Mouse (Mus musculus) hindbrain, postnatal 0 days (tissue): ENCODE measurements around the gene Ubox5. TPM values are rescaled to one million over a fixed set of nuclear protein-coding genes. Genes with fewer than 3 reads are reported as not detected.
"Not testable (repeated sequence)": the region's sequence is repeated elsewhere in the genome, so short reads cannot be mapped to it uniquely, and the experiment has no call there.

ENCODE experiments used
- ATAC-seq: fragments of 200-750 bp; cut with Nextera tagmentation; 2 replicates; pipeline ENCODE4 v1.8.0; 2017; ENCODE audit warnings: mild to moderate bottlenecking, moderate TSS enrichment, moderate library complexity
- DNase-seq: peaks from one replicate; pipeline ENCODE4 v3.0.0-alpha.2; 2015; ENCODE audit warnings: low spot score
- H3K27ac ChIP-seq: fragments of 300-500 bp; sonication (generic); 2 replicates; pipeline ENCODE4 v1.5.1; 2014; ENCODE audit warnings: mild to moderate bottlenecking
- H3K27me3 ChIP-seq: fragments of 300-500 bp; sonication (generic); 2 replicates; pipeline ENCODE4 v1.6.1; 2014; ENCODE audit warnings: low read length, mixed read lengths; ENCODE audit not compliant: insufficient read depth
- H3K36me3 ChIP-seq: fragments of 300-500 bp; sonication (generic); 2 replicates; pipeline ENCODE4 v1.6.1; 2014; ENCODE audit warnings: low read length, mixed read lengths; ENCODE audit not compliant: insufficient read depth
- H3K4me1 ChIP-seq: fragments of 300-500 bp; sonication (generic); 2 replicates; pipeline ENCODE4 v1.6.1; 2014; ENCODE audit warnings: antibody characterized with exemption, low read length, mixed read lengths; ENCODE audit not compliant: insufficient read depth
- H3K4me2 ChIP-seq: fragments of 300-500 bp; sonication (generic); 2 replicates; pipeline ENCODE4 v1.6.1; 2014; ENCODE audit warnings: low read depth, mild to moderate bottlenecking, low read length, moderate library complexity, mixed read lengths
- H3K4me3 ChIP-seq: fragments of 300-500 bp; sonication (generic); 2 replicates; pipeline ENCODE4 v1.5.1; 2014; ENCODE audit warnings: low read length
- H3K9ac ChIP-seq: fragments of 300-500 bp; sonication (generic); replicated peaks from 2 replicates; pipeline ENCODE4 v1.6.1; 2014; ENCODE audit warnings: mild to moderate bottlenecking, low read length, moderate library complexity, mixed read lengths
- H3K9me3 ChIP-seq: fragments of 300-500 bp; sonication (generic); 2 replicates; pipeline ENCODE4 v1.6.1; 2016; ENCODE audit warnings: low read length, mixed read lengths
- CTCF ChIP-seq: IDR thresholded peaks from 2 replicates; pipeline ENCODE4 v1.5.1; 2016; ENCODE audit warnings: antibody characterized with exemption, control low read depth, low read depth
- WGBS: fragments of 180-500 bp; shearing (Covaris S2); extraction: QIAGEN DNeasy Blood & Tissue Kit; methylation state at CpG from one replicate; pipeline ENCODE4 v1.1.7; 2014; 5-methylcytosine and 5-hydroxymethylcytosine counted together
- polyA plus RNA-seq: library from polyadenylated mRNA; unstranded; fragments of >200 nt; fragmentation: Nextera tagmentation; extraction: Ambion mirVana; gene quantifications from 2 replicates; pipeline ENCODE4 v1.2.1, GENCODE M21; 2015
- total RNA-seq: library from RNA; depleted of rRNA; stranded (reverse); fragments of >200 nt; gene quantifications from 2 replicates; pipeline ENCODE4 v1.2.3, GENCODE M21; 2014

Ubox5 gene
- total and polyA plus RNA-seq, 2 experiments from 2014 or later: 5.9 to 6.8 TPM

DNA sequence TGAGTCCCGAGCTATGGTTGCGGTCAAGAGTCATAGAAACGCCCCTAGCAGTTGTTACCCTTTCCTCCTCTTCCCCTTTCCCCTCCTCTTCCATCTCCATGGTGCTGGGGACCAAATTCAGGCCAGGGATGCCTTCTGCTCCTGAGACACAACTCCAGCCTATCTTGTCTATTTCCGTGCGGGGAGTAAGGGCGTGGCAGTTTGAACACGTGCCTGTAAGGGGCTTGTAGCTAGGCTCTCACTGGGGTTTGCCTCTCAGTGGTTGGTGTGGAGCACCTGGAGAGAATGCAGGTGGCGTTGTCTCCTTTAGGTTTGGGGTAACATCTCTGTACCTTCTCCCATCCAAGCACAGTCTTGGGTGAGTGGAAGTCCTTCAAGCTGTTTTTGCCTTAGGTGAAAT is 50.0 kb downstream of the Ubox5 start:
- H3K4me3 ChIP-seq: no peak overlapping the region
- H3K9ac ChIP-seq: no peak overlapping the region
- peaks cover 54% of the 10 kb centered on the region for H3K27me3 ChIP-seq
- WGBS: 5% methylated on average over 8 of the region's 8 CpGs
- no peak for TF ChIP-seq CTCF
- DNase-seq: no peak
- H3K9me3 ChIP-seq: no peaks in the 10 kb centered on the region
- no peak overlapping the region for H3K27ac ChIP-seq
- H3K4me2 ChIP-seq: no peak overlapping the region
- ATAC-seq: no peak
- H3K4me1 ChIP-seq: peaks cover 13% of the 10 kb centered on the region
- no peaks in the 10 kb centered on the region for H3K36me3 ChIP-seq

DNA sequence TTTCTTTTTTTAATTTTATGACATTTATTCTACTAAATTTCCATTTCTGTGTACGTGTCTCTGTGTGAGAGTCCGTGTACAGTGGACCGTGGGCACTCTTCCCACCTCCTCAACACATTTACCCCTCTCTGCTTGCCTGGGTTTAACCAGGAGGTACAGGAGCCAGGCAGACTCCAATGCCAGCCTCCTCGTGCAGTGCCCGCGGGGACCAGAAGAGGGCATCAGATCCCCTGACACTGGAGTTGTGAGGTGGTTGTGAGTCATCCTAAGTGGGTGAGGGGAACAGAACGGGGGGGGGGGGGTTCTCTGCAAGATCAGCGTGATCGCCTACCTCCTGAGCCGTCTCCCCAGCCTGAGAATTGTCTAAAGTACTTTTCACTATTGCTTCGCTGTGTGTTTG is 51.7 kb downstream of the Ubox5 start:
- H3K4me2 ChIP-seq: no peak overlapping the region
- no peak overlapping the region for H3K4me3 ChIP-seq
- WGBS: 4% methylated on average over 11 of the region's 11 CpGs
- DNase-seq (peak; percentile 28), ATAC-seq (no peak)
- H3K36me3 ChIP-seq: no peaks in the 10 kb centered on the region
- peak; percentile 65 for TF ChIP-seq CTCF
- H3K9ac ChIP-seq: no peak overlapping the region
- H3K9me3 ChIP-seq: no peaks in the 10 kb centered on the region
- no peak overlapping the region for H3K27ac ChIP-seq
- peaks cover 13% of the 10 kb centered on the region for H3K4me1 ChIP-seq
- peaks cover 54% of the 10 kb centered on the region for H3K27me3 ChIP-seq

DNA sequence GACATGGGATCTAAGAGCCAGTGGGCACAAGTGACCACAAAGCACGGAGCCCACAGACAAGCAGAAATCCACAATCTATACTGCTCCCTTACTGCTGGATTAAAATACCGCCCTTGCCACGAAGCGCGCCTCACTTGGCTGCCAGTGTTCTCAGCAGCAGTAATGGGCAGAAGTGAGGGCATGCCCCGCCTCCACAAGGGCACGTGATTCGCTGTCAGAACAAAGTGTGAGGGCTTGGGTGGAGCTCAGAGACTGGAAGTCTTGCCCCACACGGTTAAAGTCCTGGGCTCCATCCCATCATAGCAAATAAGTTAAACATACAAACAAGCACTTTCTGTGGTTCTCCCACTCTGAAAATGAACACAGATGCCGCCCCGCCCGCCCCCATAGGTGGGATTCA is 52.2 kb downstream of the Ubox5 start:
- 6% methylated on average over 12 of the region's 12 CpGs for WGBS
- H3K4me2 ChIP-seq: 0 out of 2 replicates have a peak overlapping the region, but pooled peaks have one; percentile 23

DNA sequence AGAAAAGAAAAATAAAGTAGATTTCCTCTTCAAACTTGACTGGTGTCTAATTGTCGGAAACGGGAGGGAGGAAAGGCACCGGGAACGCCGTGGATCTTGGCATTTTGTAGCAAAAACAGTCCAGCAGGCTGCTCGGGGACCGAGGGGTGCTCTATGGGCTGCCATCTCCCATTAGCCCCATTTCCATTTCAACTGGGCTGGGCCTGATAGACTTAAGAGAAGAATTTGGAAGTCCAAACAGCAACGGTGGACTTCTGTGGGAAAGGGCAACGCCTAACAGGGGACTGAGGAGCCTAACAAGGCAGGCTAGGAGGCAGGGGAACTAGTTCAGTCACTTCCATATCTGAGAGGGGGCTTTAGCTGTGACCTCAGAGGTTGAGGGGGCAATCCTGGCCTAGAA is 52.8 kb downstream of the Ubox5 start:
- H3K4me2 ChIP-seq: peak overlapping the region; percentile 49; the same call in 1 of the 2 replicates
- H3K27me3 ChIP-seq: peaks cover 50% of the 10 kb centered on the region
- no peak overlapping the region for H3K9ac ChIP-seq
- H3K4me1 ChIP-seq: peaks cover 13% of the 10 kb centered on the region
- 4% methylated on average over 9 of the region's 9 CpGs for WGBS
- no peaks in the 10 kb centered on the region for H3K9me3 ChIP-seq
- no peaks in the 10 kb centered on the region for H3K36me3 ChIP-seq
- H3K4me3 ChIP-seq: peak overlapping the region; percentile 19; the same call in 1 of the 2 replicates
- no peak for DNase-seq
- H3K27ac ChIP-seq: no peak overlapping the region
- ATAC-seq: no peak
- TF ChIP-seq CTCF: no peak

More for the DNA sequence above, 52.2 kb downstream of the Ubox5 start:
- H3K9ac ChIP-seq: no peak overlapping the region
- no peak overlapping the region for H3K27ac ChIP-seq
- TF ChIP-seq CTCF: no peak
- no peak overlapping the region for H3K4me3 ChIP-seq
- no peaks in the 10 kb centered on the region for H3K36me3 ChIP-seq
- DNase-seq (no peak), ATAC-seq (no peak)
- peaks cover 13% of the 10 kb centered on the region for H3K4me1 ChIP-seq
- peaks cover 54% of the 10 kb centered on the region for H3K27me3 ChIP-seq
- H3K9me3 ChIP-seq: no peaks in the 10 kb centered on the region

DNA sequence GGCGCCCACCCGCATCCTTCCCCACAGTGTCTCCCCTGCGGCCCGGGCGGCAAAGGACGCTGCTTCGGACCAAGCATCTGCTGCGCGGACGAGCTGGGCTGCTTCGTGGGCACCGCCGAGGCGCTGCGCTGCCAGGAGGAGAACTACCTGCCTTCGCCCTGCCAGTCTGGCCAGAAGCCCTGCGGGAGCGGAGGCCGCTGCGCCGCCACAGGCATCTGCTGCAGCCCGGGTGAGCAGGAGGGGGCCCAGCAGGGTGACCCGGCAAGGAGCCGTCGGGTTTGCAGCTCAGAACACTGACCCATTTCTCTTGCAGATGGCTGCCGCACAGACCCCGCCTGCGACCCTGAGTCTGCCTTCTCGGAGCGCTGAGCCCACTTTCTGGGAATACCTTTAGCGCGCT is 53.3 kb downstream of the Ubox5 start:
- 2% methylated on average over 27 of the region's 32 CpGs for WGBS

DNA sequence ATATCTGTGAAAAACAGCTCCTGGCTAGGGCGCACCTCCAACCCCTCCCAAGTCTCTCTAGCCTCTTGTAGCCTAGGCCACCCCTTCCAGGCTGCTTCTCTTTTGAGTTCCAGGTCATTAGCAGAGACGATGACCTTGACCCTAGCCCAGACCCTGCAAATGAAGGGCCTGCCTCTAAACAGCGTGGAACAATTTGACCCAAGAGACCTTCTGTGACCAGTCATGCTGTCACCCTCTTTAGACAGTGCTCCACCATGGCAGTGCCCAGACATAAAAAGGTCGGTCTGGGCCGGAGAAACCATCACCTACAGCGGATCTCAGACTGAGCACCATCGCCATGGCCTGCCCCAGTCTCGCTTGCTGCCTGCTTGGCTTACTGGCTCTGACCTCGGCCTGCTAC is 54.0 kb downstream of the Ubox5 start, which contains the start of gene Oxt:
Oxt (plus strand) TSS at position 301 of the 400 bp plus-strand sequence.
- Histone ChIP-seq H3K27me3 (peaks cover 41% of the 10 kb centered on the region), H3K27ac (no peak within 1 kb of the TSS), H3K4me1 (peaks cover 11% of the 10 kb centered on the region), H3K36me3 (no peaks in the 10 kb centered on the region), H3K4me3 (peak within 1 kb of the TSS; percentile 19), H3K9ac (no peak within 1 kb of the TSS), H3K4me2 (peak within 1 kb of the TSS; percentile 49), H3K9me3 (no peaks in the 10 kb centered on the region)
- 45% methylated on average over 9 of the region's 9 CpGs for WGBS
- DNase-seq (no peak), ATAC-seq (no peak)
- TF ChIP-seq CTCF: no peak

More for the DNA sequence above, 53.3 kb downstream of the Ubox5 start:
- ATAC-seq, H3K9ac ChIP-seq, H3K36me3 ChIP-seq, H3K27ac ChIP-seq, H3K9me3 ChIP-seq: not testable (repeated sequence)
- peaks cover 13% of the 10 kb centered on the region for H3K4me1 ChIP-seq
- peak; percentile 2 for DNase-seq
- peak overlapping the region; percentile 19 for H3K4me3 ChIP-seq
- H3K27me3 ChIP-seq: peaks cover 48% of the 10 kb centered on the region
- H3K4me2 ChIP-seq: peak overlapping the region; percentile 49

DNA sequence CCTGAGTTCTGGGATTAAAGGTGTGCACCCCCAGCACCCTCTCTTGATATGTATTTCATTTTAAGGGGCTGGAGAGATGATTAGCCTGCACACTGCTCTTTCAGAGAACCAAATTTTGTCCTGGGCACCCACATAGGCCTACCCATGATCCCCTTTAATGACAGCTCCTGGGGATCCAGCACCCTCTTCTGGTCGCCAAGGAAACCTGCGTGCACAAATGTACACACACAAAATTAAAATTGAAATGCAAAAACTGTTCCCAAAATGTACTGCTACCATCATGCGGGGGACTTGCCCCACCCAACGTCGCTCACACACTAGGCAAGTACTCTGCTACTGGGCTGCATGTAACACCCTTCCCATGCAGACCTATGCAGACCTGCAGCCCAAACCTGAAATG is 54.9 kb downstream of the Ubox5 start:
- no peak for TF ChIP-seq CTCF
- no peaks in the 10 kb centered on the region for H3K9me3 ChIP-seq
- H3K27me3 ChIP-seq: peaks cover 32% of the 10 kb centered on the region
- no peak overlapping the region for H3K4me3 ChIP-seq
- 83% methylated on average over 5 of the region's 5 CpGs for WGBS
- no peak overlapping the region for H3K9ac ChIP-seq
- no peak overlapping the region for H3K27ac ChIP-seq
- ATAC-seq (no peak), DNase-seq (no peak)
- H3K36me3 ChIP-seq: no peaks in the 10 kb centered on the region
- H3K4me1 ChIP-seq: peaks cover 5% of the 10 kb centered on the region
- H3K4me2 ChIP-seq: no peak overlapping the region
